Mouse (Mus musculus): ENCODE data around the gene Hpgd.

GRCm38 (mm10) chr8:56323276-56323675, 28.9 kb downstream of the Hpgd start:
- TF ChIP-seq POLR2A (IDR thresholded peaks at IDR 0.05; ENCODE audit: extremely low read depth, insufficient read depth, low read length) (no peak), CTCF (IDR thresholded peaks at IDR 0.05; ENCODE audit: low read depth, low read length) (no peak)

Measured in liver, adult 2 months (tissue).